In genomic region chr6:145763051-145763450, GRCm38 (mm10) we compare ENCODE assay signal across 19 mouse cellular contexts. TPM values are rescaled to one million over a fixed set of nuclear protein-coding genes. Genes with fewer than 3 reads are reported as not detected.
A peak's percentile ranks its signal among the peaks of the same experiment; 100 is the strongest.
DNase-seq lines count a peak whose midpoint lies in the region; ATAC-seq and TF ChIP-seq lines count a peak whose summit lies in the region.
"Had no signal": no experiment of that assay in that cellular context is flagged by ENCODE, and none has a peak within 500 bp of the region (broad histone marks: within the 10 kb centered on the region; RNA-seq: fewer than 3 reads in every experiment).

No protein-coding gene starts in this region.

- no peaks in the 10 kb centered on the region for H3K27me3 ChIP-seq in heart, embryonic 13.5 days (replicated peaks)
- no peaks in the 10 kb centered on the region for H3K27me3 ChIP-seq in heart, embryonic 11.5 days (ENCODE audit: control insufficient read depth, insufficient read depth, low read length)
- H3K27me3 ChIP-seq in heart, postnatal 0 days (ENCODE audit: control insufficient read depth, insufficient read depth, low read length) = no peaks in the 10 kb centered on the region
- H3K27me3 ChIP-seq: embryonic facial prominence, embryonic 13.5 days; forebrain, embryonic 12.5 days; intestine, embryonic 15.5 days had no signal

- WGBS in heart, embryonic 13.5 days = 61% methylated on average over 4 of the region's 4 CpGs
- 74% methylated on average over 4 of the region's 4 CpGs for whole genome bisulfite sequencing in heart, embryonic 11.5 days (ENCODE audit: insufficient replicate concordance)
- 55% methylated on average over 4 of the region's 4 CpGs for WGBS in heart, postnatal 0 days

- H3K9ac ChIP-seq in heart, embryonic 13.5 days = no peak overlapping the region
- H3K9ac ChIP-seq in heart, embryonic 11.5 days (ENCODE audit: low read depth, low read length) = no peak overlapping the region
- no peak overlapping the region for H3K9ac ChIP-seq in heart, postnatal 0 days (replicated peaks; ENCODE audit: low read depth, low read length)
- H3K9ac ChIP-seq: embryonic facial prominence, embryonic 13.5 days; forebrain, embryonic 12.5 days; hindbrain, embryonic 14.5 days; intestine, embryonic 15.5 days had no signal

- H3K36me3 ChIP-seq in heart, embryonic 13.5 days = no peaks in the 10 kb centered on the region
- H3K36me3 ChIP-seq in heart, embryonic 11.5 days (ENCODE audit: control insufficient read depth, insufficient read depth, low read length) = no peaks in the 10 kb centered on the region
- H3K36me3 ChIP-seq in heart, postnatal 0 days (replicated peaks; ENCODE audit: control insufficient read depth, insufficient read depth, low read length) = no peaks in the 10 kb centered on the region
- H3K36me3 ChIP-seq: embryonic facial prominence, embryonic 13.5 days; forebrain, embryonic 12.5 days; heart, embryonic 10.5 days; hindbrain, embryonic 10.5 days; intestine, embryonic 15.5 days had no signal

- H3K4me2 ChIP-seq in heart, embryonic 13.5 days = 0 out of 2 replicates have a peak overlapping the region, but pooled peaks have one; percentile 13
- no peak overlapping the region for H3K4me2 ChIP-seq in heart, embryonic 11.5 days
- no peak overlapping the region for H3K4me2 ChIP-seq in heart, postnatal 0 days (ENCODE audit: low read depth, low read length)
- H3K4me2 ChIP-seq: embryonic facial prominence, embryonic 13.5 days; forebrain, embryonic 12.5 days; hindbrain, embryonic 14.5 days; intestine, embryonic 15.5 days had no signal

- TF ChIP-seq CTCF in gastrocnemius, adult 2 months (IDR thresholded peaks at IDR 0.05) = no peak
- TF ChIP-seq CTCF in heart, postnatal 0 days (IDR thresholded peaks at IDR 0.05; ENCODE audit: low read depth) = no peak

- ATAC-seq in heart, embryonic 13.5 days (ENCODE audit: extremely low read depth, insufficient number of reproducible peaks, low FRiP score, low TSS enrichment) = no peak
- no peak for ATAC-seq in heart, embryonic 11.5 days (replicated peaks; ENCODE audit: insufficient number of reproducible peaks, low FRiP score, low TSS enrichment)
- ATAC-seq in heart, postnatal 0 days (ENCODE audit: insufficient read depth, low read depth) = no peak
- ATAC-seq: forebrain, embryonic 16.5 days; intestine, embryonic 15.5 days had no signal

- intact Hi-C loops in gastrocnemius, adult 2 months (cut with DNase I) = no loop called here
- intact Hi-C loops in gastrocnemius, postnatal 36 days (cut with DNase I) = no loop called here

- no peak for TF ChIP-seq EP300 in heart, postnatal 0 days (IDR thresholded peaks at IDR 0.05; ENCODE audit: low read depth)

- H3K27ac ChIP-seq in gastrocnemius, adult 2 months = peak overlapping the region; percentile 28; the same call in 1 of the 2 replicates
- H3K27ac ChIP-seq in heart, embryonic 13.5 days (replicated peaks) = peak overlapping the region; percentile 55
- H3K27ac ChIP-seq in heart, embryonic 11.5 days (ENCODE audit: low read depth, low read length) = no peak overlapping the region
- peak overlapping the region; percentile 69 for H3K27ac ChIP-seq in heart, postnatal 0 days (ENCODE audit: low read depth)
- H3K27ac ChIP-seq: embryonic facial prominence, embryonic 13.5 days; forebrain, embryonic 12.5 days; hindbrain, embryonic 10.5 days; hindbrain, embryonic 14.5 days; intestine, embryonic 15.5 days had no signal

- H3K4me3 ChIP-seq in gastrocnemius, adult 2 months = no peak overlapping the region
- H3K4me3 ChIP-seq in heart, embryonic 13.5 days = no peak overlapping the region
- H3K4me3 ChIP-seq in heart, embryonic 11.5 days (ENCODE audit: low read depth, low read length) = no peak overlapping the region
- H3K4me3 ChIP-seq in heart, postnatal 0 days (ENCODE audit: low read depth, low read length) = no peak overlapping the region
- H3K4me3 ChIP-seq: embryonic facial prominence, embryonic 13.5 days; forebrain, embryonic 12.5 days; heart, embryonic 10.5 days; hindbrain, embryonic 10.5 days; intestine, embryonic 15.5 days had no signal

- H3K9me3 ChIP-seq in heart, embryonic 13.5 days = no peaks in the 10 kb centered on the region
- no peaks in the 10 kb centered on the region for H3K9me3 ChIP-seq in heart, embryonic 11.5 days (replicated peaks; ENCODE audit: control insufficient read depth, low read length)
- no peaks in the 10 kb centered on the region for H3K9me3 ChIP-seq in heart, postnatal 0 days (replicated peaks; ENCODE audit: control insufficient read depth, low read length)
- H3K9me3 ChIP-seq: embryonic facial prominence, embryonic 13.5 days; forebrain, embryonic 12.5 days; heart, embryonic 10.5 days; hindbrain, embryonic 10.5 days; intestine, embryonic 15.5 days had no signal

- DNase-seq in gastrocnemius, adult 2 months = no peak
- DNase-seq in gastrocnemius, postnatal 36 days = no peak
- no peak for DNase-seq in heart, postnatal 0 days (ENCODE audit: low spot score)
- no peak for DNase-seq in heart, adult 9 months (ENCODE audit: low spot score in 2 of 2)
- DNase-seq: adrenal gland, postnatal 25 days; cerebellum, adult 18-20 months; cerebellum, adult 9-11 months; cerebellum, postnatal 36 days; kidney, adult 18-20 months had no signal

- H3K4me1 ChIP-seq in heart, embryonic 13.5 days = peaks cover 99% of the 10 kb centered on the region
- H3K4me1 ChIP-seq in heart, embryonic 11.5 days (ENCODE audit: control insufficient read depth, insufficient read depth, low read length) = peaks cover 71% of the 10 kb centered on the region
- H3K4me1 ChIP-seq in heart, postnatal 0 days (ENCODE audit: control insufficient read depth, insufficient read depth) = peaks cover 72% of the 10 kb centered on the region

RNA-seq across cellular contexts. Expression of gene Rassf8, which starts 16.5 kb away (rescaled TPM):
- total RNA-seq in gastrocnemius, adult 2 months (2021) = 10 to 100 TPM; 25.5 to 42.7 TPM
- total RNA-seq in gastrocnemius, postnatal 36 days (2021) = 10 to 100 TPM; 27.0 to 29.8 TPM
- 7.4 and 7.6 TPM in 2 replicates for polyA plus RNA-seq in heart, embryonic 13.5 days (2015; fragmentation: Nextera tagmentation; extraction: Ambion mirVana)
- polyA plus RNA-seq in heart, embryonic 11.5 days (2014; fragmentation: Nextera tagmentation; extraction: Ambion mirVana) = 10.0 and 12.5 TPM in 2 replicates
- 40.8 and 72.6 TPM in 2 replicates for total RNA-seq in heart, postnatal 0 days (2014; rRNA removed; ENCODE audit: low replicate concordance)
- 9.5 and 11.1 TPM in 2 replicates for polyA plus RNA-seq in heart, postnatal 0 days (2015; fragmentation: Nextera tagmentation; extraction: Ambion mirVana)
- total RNA-seq: MEL had no signal
